Mouse (Mus musculus) limb, embryonic 14.5 days (tissue): ENCODE results near the gene Rapgef4. TPM values are rescaled to one million over a fixed set of nuclear protein-coding genes. Genes with fewer than 3 reads are reported as not detected.

ENCODE experiments used
- ATAC-seq: fragments of 200-750 bp; cut with Nextera tagmentation; 2 replicates; pipeline ENCODE4 v1.8.0; 2017; ENCODE audit warnings: low read depth, moderate number of reproducible peaks, moderate TSS enrichment; ENCODE audit not compliant: low FRiP score
- DNase-seq: peaks from one replicate; pipeline ENCODE4 v3.0.0-alpha.2; 2015; ENCODE audit warnings: low spot score
- H3K27ac ChIP-seq: fragments of 300-500 bp; sonication (generic); replicated peaks from 2 replicates; pipeline ENCODE4 v1.5.1; 2014; ENCODE audit warnings: low read depth, mild to moderate bottlenecking, low read length, moderate library complexity, mixed read lengths
- H3K27me3 ChIP-seq: fragments of 300-500 bp; sonication (generic); 2 replicates; pipeline ENCODE4 v1.6.1; 2014; ENCODE audit warnings: low read length, mixed read lengths; ENCODE audit not compliant: control insufficient read depth, insufficient read depth
- H3K36me3 ChIP-seq: fragments of 300-500 bp; sonication (generic); 2 replicates; pipeline ENCODE4 v1.6.1; 2014; ENCODE audit warnings: mild to moderate bottlenecking, low read length, moderate library complexity, mixed read lengths; ENCODE audit not compliant: control insufficient read depth, insufficient read depth
- H3K4me1 ChIP-seq: fragments of 300-500 bp; sonication (generic); 2 replicates; pipeline ENCODE4 v1.6.1; 2014; ENCODE audit warnings: antibody characterized with exemption, low read length, mixed read lengths; ENCODE audit not compliant: control insufficient read depth, insufficient read depth
- H3K4me2 ChIP-seq: fragments of 300-500 bp; sonication (generic); replicated peaks from 2 replicates; pipeline ENCODE4 v1.6.1; 2014; ENCODE audit warnings: low read depth, mild to moderate bottlenecking, low read length, moderate library complexity; ENCODE audit not compliant: severe bottlenecking
- H3K4me3 ChIP-seq: fragments of 300-500 bp; sonication (generic); replicated peaks from 2 replicates; pipeline ENCODE4 v1.5.1; 2014; ENCODE audit warnings: low read length
- H3K9ac ChIP-seq: fragments of 300-500 bp; sonication (generic); 2 replicates; pipeline ENCODE4 v1.6.1; 2014; ENCODE audit warnings: mild to moderate bottlenecking, low read depth, low read length, moderate library complexity; ENCODE audit not compliant: severe bottlenecking
- H3K9me3 ChIP-seq: fragments of 300-500 bp; sonication (generic); 2 replicates; pipeline ENCODE4 v1.6.1; 2016; ENCODE audit warnings: low read length; ENCODE audit not compliant: control insufficient read depth
- POLR2A ChIP-seq: fragments of 200-500 bp; IDR thresholded peaks from 2 replicates; pipeline ENCODE4 v1.8.0; 2012; ENCODE audit warnings: inconsistent platforms, mild to moderate bottlenecking, moderate library complexity, borderline replicate concordance; ENCODE audit not compliant: insufficient read depth, insufficient read length; ENCODE audit errors: extremely low read depth
- WGBS: fragments of 180-500 bp; shearing (Covaris S2); extraction: QIAGEN DNeasy Blood & Tissue Kit; methylation state at CpG from one replicate; pipeline ENCODE4 v1.1.7; 2014; 5-methylcytosine and 5-hydroxymethylcytosine counted together
- polyA plus RNA-seq, 2 experiments: library from polyadenylated mRNA; depleted of rRNA in 1 of 2; stranded (reverse) in 1 of 2; unstranded in 1 of 2; fragments of >200 nt; fragmentation: Nextera tagmentation in 1 of 2; extraction: Ambion mirVana in 1 of 2; gene quantifications; 2 replicates each; pipeline versions ENCODE4 v1.2.1 to v1.2.3; 2012 to 2014

The Rapgef4 gene
- polyA plus RNA-seq, 2 experiments = 2.2 to 2.3 TPM

GRCm38 (mm10) chr2:72088886-72089285 is 107.8 kb downstream of the Rapgef4 start:
- no peak for DNase-seq
- no peak for TF ChIP-seq POLR2A
- no peaks in the 10 kb centered on the region for H3K27me3 ChIP-seq
- ATAC-seq = no peak
- H3K4me2 ChIP-seq = no peak overlapping the region
- no peak overlapping the region for H3K4me3 ChIP-seq
- no peaks in the 10 kb centered on the region for H3K36me3 ChIP-seq
- no peaks in the 10 kb centered on the region for H3K9me3 ChIP-seq
- 91% methylated on average over 11 of the region's 11 CpGs for WGBS
- no peak overlapping the region for H3K27ac ChIP-seq
- H3K9ac ChIP-seq = no peak overlapping the region
- H3K4me1 ChIP-seq = no peaks in the 10 kb centered on the region

- WGBS = 95% methylated on average over 2 of the region's 2 CpGs
- no peak overlapping the region for H3K27ac ChIP-seq
- DNase-seq = no peak
- no peak overlapping the region for H3K9ac ChIP-seq
- H3K4me2 ChIP-seq = no peak overlapping the region
- no peaks in the 10 kb centered on the region for H3K27me3 ChIP-seq
- H3K4me3 ChIP-seq = no peak overlapping the region
- H3K9me3 ChIP-seq = no peaks in the 10 kb centered on the region
- TF ChIP-seq POLR2A = no peak
- H3K36me3 ChIP-seq = no peaks in the 10 kb centered on the region
- no peaks in the 10 kb centered on the region for H3K4me1 ChIP-seq
- no peak for ATAC-seq
Measured at GRCm38 (mm10) chr2:72090061-72090460, 109.0 kb downstream of the Rapgef4 start.

- no peak for TF ChIP-seq POLR2A
- DNase-seq (no peak), ATAC-seq (no peak)
- no peaks in the 10 kb centered on the region for H3K36me3 ChIP-seq
- H3K27me3 ChIP-seq = no peaks in the 10 kb centered on the region
- no peak overlapping the region for H3K4me3 ChIP-seq
- no peaks in the 10 kb centered on the region for H3K9me3 ChIP-seq
- no peaks in the 10 kb centered on the region for H3K4me1 ChIP-seq
- H3K4me2 ChIP-seq = no peak overlapping the region
- H3K9ac ChIP-seq = no peak overlapping the region
- no peak overlapping the region for H3K27ac ChIP-seq
- 46% methylated on average over 3 of the region's 3 CpGs for WGBS
Measured at GRCm38 (mm10) chr2:72092046-72092445, 111.0 kb downstream of the Rapgef4 start.

GRCm38 (mm10) chr2:72093402-72094037 is 112.5 kb downstream of the Rapgef4 start:
- H3K9me3 ChIP-seq = no peaks in the 10 kb centered on the region
- H3K27me3 ChIP-seq = no peaks in the 10 kb centered on the region
- DNase-seq (no peak), ATAC-seq (no peak)
- no peak for TF ChIP-seq POLR2A
- WGBS = 54% methylated on average over 20 of the region's 20 CpGs
- H3K4me1 ChIP-seq = no peaks in the 10 kb centered on the region
- H3K27ac ChIP-seq = no peak overlapping the region
- H3K9ac ChIP-seq = no peak overlapping the region
- peak overlapping the region; percentile 28; the same call in 1 of the 2 replicates for H3K4me2 ChIP-seq
- H3K4me3 ChIP-seq = no peak overlapping the region
- no peaks in the 10 kb centered on the region for H3K36me3 ChIP-seq

GRCm38 (mm10) chr2:72094038-72094437 is 113.0 kb downstream of the Rapgef4 start:
- Histone ChIP-seq H3K9me3 (no peaks in the 10 kb centered on the region), H3K9ac (no peak overlapping the region), H3K4me1 (no peaks in the 10 kb centered on the region), H3K4me2 (no peak overlapping the region), H3K27ac (no peak overlapping the region), H3K36me3 (no peaks in the 10 kb centered on the region), H3K4me3 (no peak overlapping the region), H3K27me3 (no peaks in the 10 kb centered on the region)
- DNase-seq (no peak), ATAC-seq (no peak)
- no peak for TF ChIP-seq POLR2A
- 83% methylated on average over 8 of the region's 8 CpGs for WGBS

- no peaks in the 10 kb centered on the region for H3K27me3 ChIP-seq
- TF ChIP-seq POLR2A = no peak
- DNase-seq = peak; percentile 37
- H3K9me3 ChIP-seq = no peaks in the 10 kb centered on the region
- H3K36me3 ChIP-seq = no peaks in the 10 kb centered on the region
- no peak overlapping the region for H3K4me3 ChIP-seq
- no peak overlapping the region for H3K27ac ChIP-seq
- H3K9ac ChIP-seq = no peak overlapping the region
- no peak overlapping the region for H3K4me2 ChIP-seq
- H3K4me1 ChIP-seq = no peaks in the 10 kb centered on the region
- WGBS = 67% methylated on average over 7 of the region's 7 CpGs
- ATAC-seq = no peak
Measured at GRCm38 (mm10) chr2:72094446-72094845, 113.4 kb downstream of the Rapgef4 start.
